Mouse (Mus musculus) spleen, postnatal 10 days (tissue): Measurements from ENCODE around the gene Borcs6.

Experiments used
- DNase-seq, 2 experiments: peaks; one replicate each; pipeline ENCODE4 v3.0.0; 2021 to 2022; ENCODE audit warnings: low spot score in 2 of 2

The Borcs6 gene

DNA sequence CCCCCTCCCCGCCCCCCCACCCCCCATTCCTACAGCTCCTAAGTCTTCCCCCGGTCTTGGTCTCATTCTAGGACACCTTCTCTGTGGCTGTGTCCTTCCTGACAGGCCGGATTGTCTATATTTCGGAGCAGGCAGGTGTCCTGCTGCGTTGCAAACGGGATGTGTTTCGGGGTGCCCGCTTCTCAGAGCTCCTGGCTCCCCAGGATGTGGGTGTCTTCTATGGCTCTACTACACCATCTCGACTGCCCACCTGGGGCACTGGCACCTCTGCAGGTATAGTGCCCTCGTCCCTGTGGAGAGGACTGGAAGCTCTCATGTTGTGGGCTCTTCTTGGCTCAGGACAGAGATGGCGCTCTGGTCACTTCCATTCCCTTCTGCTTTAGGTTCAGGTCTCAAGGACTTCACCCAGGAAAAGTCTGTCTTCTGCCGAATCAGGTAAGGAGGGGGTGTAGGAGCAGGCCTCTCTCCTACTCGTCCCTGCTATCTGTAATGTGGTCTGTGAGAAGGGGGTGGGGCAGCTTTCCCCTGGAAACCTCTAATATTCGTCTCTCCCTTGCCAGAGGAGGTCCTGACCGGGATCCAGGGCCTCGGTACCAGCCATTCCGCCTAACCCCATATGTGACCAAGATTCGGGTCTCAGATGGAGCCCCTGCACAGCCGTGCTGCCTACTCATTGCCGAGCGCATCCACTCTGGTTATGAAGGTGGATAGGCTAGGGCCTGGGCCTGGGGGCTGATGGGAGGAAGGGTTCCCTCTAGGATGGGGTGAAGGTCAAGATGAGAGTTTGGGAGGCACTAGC is 42.3 kb downstream of the Borcs6 start:
- DNase-seq, result no peak

DNA sequence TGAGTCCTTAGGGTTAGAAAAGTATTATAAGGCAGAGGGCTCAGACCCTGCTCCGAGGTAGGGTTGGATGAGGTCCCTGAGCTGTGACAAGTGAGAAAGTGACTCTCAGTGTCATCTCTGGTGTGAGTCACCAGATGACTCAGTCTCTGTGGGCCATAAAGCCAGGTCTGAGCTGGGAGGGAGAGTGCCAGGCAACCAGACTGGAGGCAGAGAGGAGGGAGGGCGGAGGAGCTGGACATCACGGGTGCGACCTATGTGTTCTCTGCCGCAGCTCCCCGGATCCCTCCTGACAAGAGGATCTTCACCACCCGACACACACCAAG is 42.8 kb downstream of the Borcs6 start:
- no peak for DNase-seq

DNA sequence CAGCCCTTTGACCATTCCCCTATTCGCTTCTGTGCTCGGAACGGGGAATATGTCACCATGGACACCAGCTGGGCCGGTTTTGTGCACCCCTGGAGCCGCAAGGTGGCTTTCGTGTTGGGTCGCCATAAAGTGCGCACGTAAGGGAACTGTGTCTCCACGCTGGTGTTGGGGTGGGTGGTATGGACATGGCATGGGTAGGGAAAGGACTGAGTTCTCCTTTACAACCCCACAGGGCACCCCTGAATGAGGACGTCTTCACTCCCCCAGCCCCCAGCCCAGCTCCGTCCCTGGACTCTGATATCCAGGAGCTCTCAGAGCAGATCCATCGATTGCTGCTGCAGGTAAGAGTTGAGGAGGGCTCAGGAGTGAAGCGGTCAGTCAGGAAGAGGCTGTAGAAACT is 43.6 kb downstream of the Borcs6 start:
- no peak for DNase-seq

DNA sequence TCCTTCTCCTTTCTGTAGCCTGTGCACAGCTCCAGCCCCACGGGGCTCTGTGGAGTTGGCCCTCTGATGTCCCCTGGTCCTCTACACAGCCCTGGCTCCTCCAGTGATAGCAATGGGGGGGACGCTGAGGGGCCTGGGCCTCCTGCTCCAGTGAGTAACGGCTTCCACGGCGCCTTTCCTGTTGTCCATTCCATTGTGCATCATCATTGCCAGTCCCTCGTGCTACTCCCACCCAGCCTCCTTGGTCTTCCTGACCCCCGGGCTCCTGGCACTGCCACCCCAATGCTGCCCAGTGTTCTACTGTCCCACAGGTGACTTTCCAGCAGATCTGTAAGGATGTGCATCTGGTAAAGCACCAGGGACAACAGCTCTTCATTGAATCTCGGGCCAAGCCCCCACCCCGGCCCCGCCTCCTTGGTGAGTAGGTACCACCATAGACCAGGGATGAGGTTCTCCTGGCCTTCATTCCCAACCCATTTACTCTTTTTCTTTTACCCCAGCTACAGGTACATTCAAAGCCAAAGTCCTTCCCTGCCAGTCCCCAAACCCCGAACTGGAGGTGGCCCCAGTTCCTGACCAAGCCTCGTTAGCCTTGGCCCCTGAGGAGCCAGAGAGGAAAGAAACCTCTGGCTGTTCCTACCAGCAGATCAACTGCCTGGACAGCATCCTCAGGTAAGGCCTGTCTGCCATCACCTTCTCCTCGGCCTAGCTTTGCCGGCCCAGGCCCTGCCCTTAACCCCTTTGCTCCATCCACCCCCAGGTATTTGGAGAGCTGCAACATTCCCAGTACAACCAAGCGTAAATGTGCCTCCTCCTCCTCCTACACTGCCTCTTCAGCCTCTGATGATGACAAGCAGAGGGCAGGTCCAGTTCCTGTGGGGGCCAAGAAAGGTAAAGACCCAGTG is 44.3 kb downstream of the Borcs6 start:
- DNase-seq, result no peak

DNA sequence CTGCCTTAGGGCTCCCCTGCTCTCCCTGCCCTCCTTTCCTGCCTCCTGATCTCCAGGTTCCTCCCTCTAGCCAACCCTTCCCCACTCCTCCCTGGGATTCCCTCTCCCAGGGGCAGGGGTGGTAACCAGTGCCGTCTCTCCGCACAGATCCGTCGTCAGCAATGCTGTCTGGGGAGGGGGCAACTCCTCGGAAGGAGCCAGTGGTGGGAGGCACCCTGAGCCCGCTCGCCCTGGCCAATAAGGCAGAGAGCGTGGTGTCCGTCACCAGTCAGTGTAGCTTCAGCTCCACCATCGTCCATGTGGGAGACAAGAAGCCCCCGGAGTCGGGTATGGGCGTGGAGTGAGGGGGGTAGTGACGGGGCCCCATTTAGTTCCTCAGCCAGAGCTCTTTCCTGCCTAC is 45.0 kb downstream of the Borcs6 start:
- no peak for DNase-seq

GRCm38 (mm10) chr11:69105227-69105626 is 45.7 kb downstream of the Borcs6 start:
- no peak for DNase-seq

- DNase-seq, result no peak
Measured at GRCm38 (mm10) chr11:69105796-69106195, 46.3 kb downstream of the Borcs6 start.

- DNase-seq, result no peak
Measured at GRCm38 (mm10) chr11:69106299-69106698, 46.8 kb downstream of the Borcs6 start.

DNA sequence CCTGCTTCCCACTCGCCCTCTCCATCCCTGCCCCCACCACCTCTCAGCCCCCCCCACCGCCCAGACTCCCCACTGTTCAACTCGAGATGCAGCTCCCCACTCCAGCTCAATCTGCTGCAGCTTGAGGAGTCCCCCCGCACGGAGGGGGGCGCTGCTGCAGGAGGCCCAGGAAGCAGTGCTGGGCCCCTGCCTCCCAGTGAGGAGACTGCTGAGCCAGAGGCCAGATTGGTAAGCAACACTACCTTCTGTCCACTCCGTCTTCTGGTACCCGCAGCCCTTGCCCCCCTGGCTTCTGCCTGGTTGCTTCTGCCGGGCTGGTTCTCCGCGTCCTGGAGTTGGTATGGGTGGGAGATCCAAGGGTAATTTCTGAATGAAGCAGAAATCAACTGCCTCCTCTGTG is 47.3 kb downstream of the Borcs6 start:
- DNase-seq, result no peak

DNA sequence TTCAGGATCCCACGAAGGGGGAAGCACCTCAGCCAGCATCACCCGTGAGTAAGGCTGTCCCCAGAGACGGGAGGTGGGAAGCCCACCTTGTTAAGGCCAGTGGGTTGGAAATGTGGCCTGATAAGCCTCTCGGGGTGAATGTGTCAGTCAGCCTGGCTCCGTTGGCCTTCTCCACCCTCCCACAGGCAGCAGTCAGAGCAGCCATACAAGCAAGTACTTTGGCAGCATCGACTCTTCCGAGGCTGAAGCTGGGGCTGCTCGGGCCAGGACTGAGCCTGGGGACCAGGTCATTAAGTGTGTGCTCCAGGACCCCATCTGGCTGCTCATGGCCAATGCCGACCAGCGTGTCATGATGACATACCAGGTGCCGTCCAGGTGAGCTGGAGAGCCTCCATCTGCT is 48.2 kb downstream of the Borcs6 start:
- no peak for DNase-seq

GRCm38 (mm10) chr11:69108223-69108622 is 48.7 kb downstream of the Borcs6 start:
- no peak for DNase-seq

DNA sequence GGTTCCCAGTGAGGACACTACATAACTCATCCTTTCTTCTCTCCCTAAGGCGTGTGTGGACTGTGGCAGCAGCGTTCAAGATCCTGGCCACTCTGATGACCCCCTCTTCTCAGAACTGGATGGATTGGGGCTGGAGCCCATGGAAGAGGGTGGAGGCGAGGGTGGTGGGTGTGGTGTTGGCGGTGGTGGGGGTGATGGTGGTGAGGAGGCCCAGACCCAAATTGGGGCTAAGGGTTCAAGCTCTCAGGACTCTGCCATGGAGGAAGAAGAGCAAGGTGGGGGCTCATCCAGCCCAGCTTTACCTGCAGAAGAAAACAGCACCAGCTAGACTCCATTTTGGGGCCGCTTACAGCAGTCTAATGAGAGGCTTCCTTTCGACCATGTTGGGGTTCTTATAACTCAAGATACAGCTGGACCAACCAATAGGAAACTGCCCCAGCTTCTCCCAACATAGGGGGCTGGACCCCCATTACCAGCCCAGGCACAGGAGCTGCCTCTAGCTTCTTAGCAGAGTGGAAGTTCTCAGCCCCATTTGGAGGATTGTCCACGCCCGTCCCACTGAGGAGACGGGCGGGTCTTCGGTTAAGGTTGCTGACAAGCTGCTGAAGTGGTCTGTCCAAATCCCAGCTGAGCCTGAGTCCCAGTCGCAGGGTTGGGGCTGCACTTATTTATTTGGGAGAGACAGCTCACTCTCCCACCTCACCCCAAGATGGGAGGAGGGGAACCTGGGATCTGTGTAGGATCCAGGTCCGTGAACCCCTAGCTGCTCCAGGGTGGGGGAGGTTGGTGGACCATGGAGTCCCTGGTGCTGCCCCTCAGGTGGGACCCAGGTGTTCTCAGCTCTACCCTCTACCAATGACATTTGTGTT is 49.7 kb downstream of the Borcs6 start:
- no peak for DNase-seq

DNA sequence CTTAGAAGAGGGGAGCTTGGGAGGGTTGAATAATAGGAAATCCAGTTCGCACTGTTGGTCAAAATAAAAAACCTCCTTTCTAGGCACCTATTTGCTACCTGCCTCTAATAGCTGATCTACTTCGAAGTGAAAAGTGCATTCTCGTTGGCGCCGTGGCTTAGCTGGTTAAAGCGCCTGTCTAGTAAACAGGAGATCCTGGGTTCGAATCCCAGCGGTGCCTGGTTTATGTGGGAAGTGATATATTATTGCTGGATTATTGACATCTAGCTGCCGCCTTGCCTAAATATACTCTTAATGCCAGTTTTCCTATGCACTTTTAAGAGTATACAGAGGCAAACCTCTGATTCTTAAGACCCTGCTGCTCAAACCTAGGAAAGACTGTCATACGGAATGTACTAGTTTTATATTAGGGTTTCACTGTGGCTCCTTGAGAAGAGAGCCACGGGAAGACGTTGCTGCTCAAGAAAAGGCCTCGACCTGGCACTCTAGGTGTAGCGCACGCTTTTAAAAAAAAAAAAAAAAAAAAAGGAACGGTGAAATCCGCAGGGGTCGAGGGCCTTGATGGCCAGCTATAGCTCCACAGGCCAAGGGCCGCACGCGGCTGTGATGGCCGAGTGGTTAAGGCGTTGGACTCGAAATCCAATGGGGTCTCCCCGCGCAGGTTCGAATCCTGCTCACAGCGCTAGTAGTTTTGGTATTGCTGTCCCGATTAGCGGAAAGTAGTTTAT is 51.0 kb downstream of the Borcs6 start:
- peak; percentile 92 to 94 for DNase-seq
